Mouse (Mus musculus): ENCODE results near the gene Aldh9a1. TPM values are rescaled to one million over a fixed set of nuclear protein-coding genes. Genes with fewer than 3 reads are reported as not detected.

Gene Aldh9a1
- polyA plus RNA-seq (2015; fragmentation: Nextera tagmentation; extraction: Ambion mirVana), result 26.2 and 30.4 TPM in 2 replicates

DNA sequence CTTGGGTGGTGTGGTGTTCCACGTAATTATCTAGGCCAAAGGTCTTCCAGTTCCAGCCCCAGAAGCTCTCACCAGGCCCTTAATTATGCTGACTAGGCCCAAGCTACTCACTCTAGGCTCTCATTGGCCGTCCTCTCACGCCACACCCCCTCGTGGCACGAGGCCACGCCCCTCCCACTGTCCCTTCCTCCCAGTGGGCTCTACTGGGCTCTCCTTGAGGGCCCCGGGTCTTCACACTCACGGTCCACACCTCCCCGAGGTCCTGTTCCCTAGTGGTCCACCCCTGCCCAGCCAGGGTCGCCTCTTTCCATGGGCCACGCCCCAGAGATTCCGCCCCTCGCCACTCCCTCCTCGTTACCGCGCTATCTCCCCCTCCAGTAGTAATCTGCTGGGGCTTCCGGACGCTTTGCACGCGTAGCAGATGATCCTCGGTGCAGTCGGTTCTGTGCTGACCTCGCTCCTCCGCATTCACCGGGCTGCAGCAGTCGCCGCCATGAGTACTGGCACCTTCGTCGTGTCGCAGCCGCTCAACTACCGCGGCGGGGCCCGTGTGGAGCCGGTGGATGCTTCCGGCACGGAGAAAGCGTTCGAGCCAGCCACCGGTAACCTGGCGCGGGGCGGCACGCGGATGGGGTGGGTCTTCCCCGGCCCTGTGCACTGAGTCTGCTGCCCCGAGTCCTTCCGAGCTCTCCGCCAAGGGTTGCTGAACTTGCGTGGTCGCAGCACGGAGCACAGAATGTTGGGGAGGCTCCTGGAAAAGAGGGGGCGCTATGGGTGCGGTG lies at the start of gene Aldh9a1:
Gene Aldh9a1, plus strand, starts transcription at position 177 of the 782 bp plus-strand sequence.

DNA sequence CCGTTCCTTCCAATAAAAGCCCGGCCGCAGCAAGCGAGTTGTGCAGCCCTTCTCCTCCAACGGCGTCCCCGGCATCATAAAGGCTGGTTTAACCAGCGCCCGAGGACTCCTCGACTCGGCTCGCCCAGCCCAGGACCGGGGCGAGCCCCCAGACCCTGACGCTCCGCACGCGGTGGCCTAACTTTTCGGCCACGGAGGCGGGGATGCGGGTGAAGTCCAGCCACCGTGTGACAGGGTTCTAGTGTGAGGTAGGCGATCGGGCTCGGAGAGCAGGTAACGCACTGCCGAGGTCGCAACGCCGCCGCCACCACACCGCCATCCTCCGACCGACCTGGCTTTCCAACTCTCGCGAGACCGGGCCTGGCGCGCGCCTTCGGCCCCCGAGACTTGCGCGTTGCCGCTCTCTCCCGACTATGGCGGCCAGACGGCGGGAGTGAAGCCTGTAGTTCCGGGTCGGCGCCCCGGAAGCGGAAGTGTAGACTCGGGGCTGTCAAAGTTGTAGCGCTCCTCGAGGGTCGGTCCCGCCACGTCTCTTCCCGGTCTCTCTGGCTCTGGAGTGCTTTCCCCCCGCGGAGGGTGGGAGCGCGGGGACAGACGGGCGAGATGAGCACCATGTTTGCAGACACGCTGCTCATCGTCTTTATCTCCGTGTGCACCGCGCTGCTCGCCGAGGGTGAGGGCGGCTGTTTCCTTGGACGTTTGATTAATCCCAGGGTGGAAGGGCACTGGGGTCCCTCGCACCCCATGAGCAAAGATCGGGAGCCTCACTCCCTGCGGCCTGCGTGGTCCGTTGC lies 41.3 kb upstream of the Aldh9a1 start, which contains the start of gene Tmco1:
Gene Tmco1, plus strand, starts transcription at position 118 of the 794 bp plus-strand sequence.

DNA sequence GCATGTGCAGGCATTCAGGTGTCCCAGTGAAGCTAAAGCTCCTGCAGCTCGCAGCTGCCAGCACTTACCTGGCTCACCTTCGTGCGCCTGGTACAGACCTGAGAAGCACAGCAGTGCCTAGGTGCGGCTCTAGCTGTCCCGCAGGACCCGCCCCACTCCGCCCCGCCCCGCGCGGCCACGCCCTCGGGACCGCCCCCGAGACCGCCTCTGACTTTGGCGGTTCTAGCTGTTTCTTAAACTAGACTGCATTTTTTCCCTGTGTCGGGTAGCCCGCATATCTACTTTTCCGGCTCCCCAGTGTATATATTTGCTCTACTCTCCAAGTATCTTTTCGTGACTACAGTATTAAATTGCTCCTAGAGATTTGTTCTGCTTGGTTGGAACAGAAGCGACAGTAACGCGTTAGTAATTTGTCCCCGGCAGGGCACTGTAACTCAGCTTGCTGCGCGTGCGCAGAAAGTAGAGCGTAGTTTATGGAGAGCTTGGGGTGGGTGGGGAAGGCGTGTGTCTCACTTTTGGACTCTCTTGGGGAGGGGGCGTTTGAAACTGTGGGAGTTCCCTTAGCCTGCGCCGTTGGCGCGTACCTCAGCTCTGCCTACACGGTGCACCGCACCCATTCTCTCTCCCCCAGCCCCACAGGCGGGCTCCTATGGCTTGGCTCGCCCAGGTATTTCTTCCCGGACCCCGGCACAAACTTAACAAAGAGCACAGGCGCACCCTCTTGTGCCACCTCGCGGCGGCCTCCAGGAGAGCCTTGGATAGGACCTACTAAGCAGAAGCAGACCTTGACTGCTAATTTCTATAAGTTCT lies 44.1 kb downstream of the Aldh9a1 start, which contains the start of gene Mgst3:
Gene Mgst3, minus strand, starts transcription at position 159 of the 810 bp plus-strand sequence.

Small RNAs within 50 kb of the gene (microRNA-seq; reads per million reads assigned to microRNA genes)
- not detected for gene Gm25911

Other genes with a start within 250 kb of the Aldh9a1 start
- 29.7 and 36.5 TPM in 2 replicates for gene Uck2, start 64.7 kb upstream of the Aldh9a1 start, polyA plus RNA-seq (2015; fragmentation: Nextera tagmentation; extraction: Ambion mirVana)
- gene Tmco1, start 41.6 kb upstream of the Aldh9a1 start, polyA plus RNA-seq (2015; fragmentation: Nextera tagmentation; extraction: Ambion mirVana), result 89.5 and 103 TPM in 2 replicates
- gene Mgst3, start 43.9 kb downstream of the Aldh9a1 start, polyA plus RNA-seq (2015; fragmentation: Nextera tagmentation; extraction: Ambion mirVana), result 114 and 141 TPM in 2 replicates
- not detected in 2 replicates for gene Lrrc52, start 116.8 kb downstream of the Aldh9a1 start, polyA plus RNA-seq (2015; fragmentation: Nextera tagmentation; extraction: Ambion mirVana)
- 0.18 and 0.33 TPM in 2 replicates for gene Rxrg, start 248.4 kb downstream of the Aldh9a1 start, polyA plus RNA-seq (2015; fragmentation: Nextera tagmentation; extraction: Ambion mirVana)

Measured in urinary bladder, postnatal 0 days (tissue).